Mouse (Mus musculus) small intestine, adult 2 months (tissue): Measurements from ENCODE around the gene Acly. TPM values are rescaled to one million over a fixed set of nuclear protein-coding genes. Genes with fewer than 3 reads are reported as not detected.

Source experiments
- H3K27ac ChIP-seq: fragments of 200-500 bp; 2 replicates; pipeline ENCODE4 v1.5.1; 2012; ENCODE audit warnings: low read depth, low read length, control low read depth, inconsistent platforms; ENCODE audit not compliant: insufficient read depth
- H3K27me3 ChIP-seq: fragments of 200-500 bp; 2 replicates; pipeline ENCODE4 v1.6.1; 2012; ENCODE audit warnings: mild to moderate bottlenecking, moderate library complexity, low read length, inconsistent platforms; ENCODE audit not compliant: control insufficient read depth, insufficient read depth
- H3K36me3 ChIP-seq: fragments of 200-500 bp; 2 replicates; pipeline ENCODE4 v1.6.1; 2012; ENCODE audit warnings: mild to moderate bottlenecking, low read length, control low read depth, inconsistent platforms; ENCODE audit not compliant: control insufficient read depth, insufficient read depth
- H3K4me1 ChIP-seq: fragments of 200-500 bp; 2 replicates; pipeline ENCODE4 v1.6.1; 2012; ENCODE audit warnings: low read length, inconsistent platforms, mixed read lengths; ENCODE audit not compliant: control insufficient read depth, insufficient read depth, insufficient read length
- H3K4me3 ChIP-seq: fragments of 200-500 bp; 2 replicates; pipeline ENCODE4 v1.5.1; 2012; ENCODE audit warnings: low read depth, mild to moderate bottlenecking, control low read depth, inconsistent platforms, low read length, moderate library complexity
- CTCF ChIP-seq: fragments of 200-500 bp; IDR thresholded peaks from 2 replicates; pipeline ENCODE4 v1.5.1; 2012; ENCODE audit warnings: low read depth, mild to moderate bottlenecking, control low read depth, inconsistent platforms, low read length, moderate library complexity, mixed read lengths; ENCODE audit not compliant: insufficient replicate concordance, insufficient read length; ENCODE audit errors: extremely low read depth
- POLR2A ChIP-seq: fragments of 200-500 bp; IDR thresholded peaks from 2 replicates; pipeline ENCODE4 v1.6.1; 2012; ENCODE audit warnings: low read depth, mild to moderate bottlenecking, control low read depth, inconsistent platforms, low read length, moderate library complexity
- WGBS: fragments of 180-500 bp; shearing (Covaris S2); methylation state at CpG from one replicate; pipeline ENCODE4 v1.1.7; 2018; 5-methylcytosine and 5-hydroxymethylcytosine counted together
- polyA plus RNA-seq: library from polyadenylated mRNA; depleted of rRNA; stranded (reverse); fragments of >200 nt; gene quantifications from 2 replicates; pipeline ENCODE4 v1.2.3, GENCODE M21; 2012; rRNA removed

Gene Acly
- polyA plus RNA-seq: 14.0 and 21.7 TPM in 2 replicates

DNA sequence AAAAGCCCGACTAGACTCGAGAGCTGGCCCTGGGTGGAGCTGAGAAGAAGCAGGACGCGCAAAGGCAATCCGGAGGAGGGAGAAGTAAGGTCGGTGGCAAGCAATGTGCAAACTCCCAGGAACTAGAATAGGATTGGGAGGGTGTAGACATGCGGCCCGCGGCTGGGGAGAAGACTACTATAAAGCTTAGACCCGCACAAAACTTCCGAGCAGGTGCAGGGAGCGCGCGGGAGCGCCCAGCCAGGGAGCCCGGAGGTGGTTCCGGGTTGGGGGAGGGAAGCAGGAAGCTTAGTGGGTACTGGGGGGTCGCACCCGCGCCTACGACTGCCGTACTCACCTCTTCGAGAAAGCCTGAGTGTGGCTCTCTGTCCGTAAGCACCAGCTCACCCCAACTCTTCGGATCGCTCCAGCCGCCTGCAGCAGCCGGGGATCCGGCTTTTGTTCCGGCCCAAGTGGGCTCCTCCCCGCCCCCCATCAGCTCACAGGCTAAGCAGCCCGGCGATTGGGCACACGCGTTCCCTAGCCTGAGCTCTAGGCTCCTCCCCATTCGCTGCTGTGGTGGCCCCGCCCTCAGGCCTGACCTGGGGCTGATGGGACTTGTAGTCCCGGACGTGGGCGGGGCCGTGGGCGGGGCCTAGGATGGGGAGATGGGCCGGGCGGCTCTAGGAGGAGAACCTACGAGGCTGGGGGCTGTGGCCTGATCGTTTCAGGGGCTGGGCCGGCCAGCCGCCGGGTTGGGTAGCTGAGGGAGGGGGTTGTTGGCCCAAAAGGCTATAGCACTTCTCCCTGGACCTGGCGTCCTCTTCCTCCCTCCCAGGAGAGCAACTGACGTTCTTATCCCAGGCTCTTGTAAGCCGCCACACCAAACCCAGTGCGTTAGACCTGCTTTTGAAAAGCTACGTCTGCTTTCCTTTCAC is at the start of gene Acly:
Gene Acly (minus strand): TSS at position 543 of the 917 bp plus-strand sequence.
- Histone ChIP-seq H3K27me3 (no peaks in the 10 kb centered on the region), H3K4me1 (peaks cover 12% of the 10 kb centered on the region)
- under 1% methylated on average over 54 of the region's 54 CpGs for WGBS

DNA sequence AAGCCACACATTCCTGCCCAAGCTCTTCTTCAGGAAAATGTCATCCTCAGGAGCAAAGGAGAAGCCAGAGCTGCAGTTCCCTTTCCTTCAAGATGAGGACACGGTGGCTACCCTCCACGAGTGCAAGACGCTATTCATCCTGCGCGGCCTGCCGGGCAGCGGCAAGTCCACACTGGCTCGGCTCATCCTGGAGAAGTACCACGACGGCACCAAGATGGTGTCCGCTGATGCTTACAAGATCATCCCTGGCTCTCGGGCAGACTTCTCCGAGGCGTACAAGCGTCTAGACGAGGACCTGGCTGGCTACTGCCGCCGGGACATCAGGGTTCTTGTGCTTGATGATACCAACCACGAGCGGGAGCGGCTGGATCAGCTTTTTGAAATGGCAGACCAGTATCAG is 48.5 kb upstream of the Acly start:
- H3K4me3 ChIP-seq: no peak overlapping the region
- WGBS: 80% methylated on average over 21 of the region's 21 CpGs

More for the DNA sequence above, at the start of gene Acly:
- Histone ChIP-seq H3K27ac (peak within 1 kb of the TSS; percentile 48), H3K36me3 (peaks cover 11% of the 10 kb centered on the region), H3K4me3 (peak within 1 kb of the TSS; percentile 70)
- TF ChIP-seq CTCF: no peak
- peak; percentile 96 for TF ChIP-seq POLR2A

DNA sequence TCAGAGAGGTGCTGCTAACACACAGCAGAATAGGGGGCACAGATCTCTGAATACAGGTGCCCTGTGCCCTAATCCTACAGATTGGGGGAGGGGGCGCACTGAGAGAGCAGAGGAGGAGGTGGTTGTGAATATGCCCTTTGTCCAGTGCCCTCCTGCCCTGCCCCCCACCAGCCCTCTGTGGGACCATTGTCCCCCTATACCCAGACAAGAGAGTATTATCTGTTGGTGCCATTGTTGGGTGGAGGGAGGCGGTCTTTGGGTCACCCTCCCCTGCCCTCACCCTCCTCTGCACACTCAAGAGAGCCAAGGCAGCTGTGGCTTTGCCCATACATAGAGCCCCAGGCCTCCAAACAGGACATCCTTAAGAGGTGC is 47.7 kb upstream of the Acly start:
- Histone ChIP-seq H3K4me3 (peak overlapping the region; percentile 66), H3K4me1 (peaks cover 12% of the 10 kb centered on the region), H3K27ac (peak overlapping the region; percentile 41; the same call in 1 of the 2 replicates), H3K27me3 (no peaks in the 10 kb centered on the region), H3K36me3 (peaks cover 11% of the 10 kb centered on the region)
- TF ChIP-seq POLR2A: no peak
- TF ChIP-seq CTCF: no peak
- WGBS: 39% methylated on average over 2 of the region's 2 CpGs

More for the DNA sequence above, 48.5 kb upstream of the Acly start:
- Histone ChIP-seq H3K4me1 (peaks cover 8% of the 10 kb centered on the region), H3K27me3 (no peaks in the 10 kb centered on the region), H3K27ac (no peak overlapping the region), H3K36me3 (peaks cover 18% of the 10 kb centered on the region)
- TF ChIP-seq CTCF: no peak
- TF ChIP-seq POLR2A: no peak

GRCm38 (mm10) chr11:100574708-100575483 is 47.1 kb upstream of the Acly start, which contains the start of gene Cnp:
Cnp (plus strand) TSS chr11:100574904.
- peak within 1 kb of the TSS; percentile 66 for H3K4me3 ChIP-seq
- WGBS: under 1% methylated on average over 47 of the region's 47 CpGs
- TF ChIP-seq POLR2A: peak; percentile 72
- no peak for TF ChIP-seq CTCF
- peak within 1 kb of the TSS; percentile 62 for H3K27ac ChIP-seq
- peaks cover 12% of the 10 kb centered on the region for H3K4me1 ChIP-seq
- no peaks in the 10 kb centered on the region for H3K27me3 ChIP-seq
- peaks cover 8% of the 10 kb centered on the region for H3K36me3 ChIP-seq

GRCm38 (mm10) chr11:100574188-100574587 is 46.4 kb upstream of the Acly start:
- H3K36me3 ChIP-seq: peaks cover 3% of the 10 kb centered on the region; the same call in 1 of the 2 replicates
- peaks cover 12% of the 10 kb centered on the region for H3K4me1 ChIP-seq
- no peaks in the 10 kb centered on the region for H3K27me3 ChIP-seq
- H3K4me3 ChIP-seq: peak overlapping the region; percentile 66; the same call in 1 of the 2 replicates
- H3K27ac ChIP-seq: peak overlapping the region; percentile 62
- TF ChIP-seq POLR2A (no peak), CTCF (no peak)
- WGBS: 25% methylated on average over 3 of the region's 3 CpGs

DNA sequence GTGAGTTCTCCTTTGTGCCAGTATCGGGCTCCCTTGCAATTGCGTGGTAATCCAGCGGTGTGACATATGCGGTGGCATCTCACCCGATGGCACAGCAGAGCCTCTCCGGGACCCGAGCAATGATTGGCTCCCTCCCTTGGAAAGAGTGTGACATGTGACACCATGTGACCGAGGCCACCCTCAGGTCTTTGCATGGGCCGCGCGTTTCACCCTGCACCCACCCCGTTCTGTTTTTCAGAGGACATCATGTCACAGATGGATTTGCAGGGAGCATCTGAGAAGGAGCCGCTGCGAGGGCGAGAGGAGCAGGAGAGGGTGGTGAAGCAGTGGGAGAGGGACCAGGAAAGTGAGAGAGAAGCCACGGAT is 43.4 kb upstream of the Acly start:
- no peaks in the 10 kb centered on the region for H3K27me3 ChIP-seq
- WGBS: 21% methylated on average over 16 of the region's 16 CpGs
- peak overlapping the region; percentile 31 for H3K4me3 ChIP-seq
- H3K36me3 ChIP-seq: no peaks in the 10 kb centered on the region
- H3K27ac ChIP-seq: no peak overlapping the region
- peaks cover 11% of the 10 kb centered on the region for H3K4me1 ChIP-seq
- TF ChIP-seq POLR2A: no peak
- TF ChIP-seq CTCF: no peak
